Mouse (Mus musculus) stomach, postnatal 0 days (tissue): Measurements from ENCODE around the gene Npm3.

Experiments
- CTCF ChIP-seq: IDR thresholded peaks from 2 replicates; pipeline ENCODE4 v1.5.1; 2016; ENCODE audit warnings: antibody characterized with exemption, low read depth, mild to moderate bottlenecking, moderate library complexity
- EP300 ChIP-seq: optimal IDR thresholded peaks from 2 replicates; pipeline ENCODE3; 2016; ENCODE audit warnings: antibody characterized with exemption

- TF ChIP-seq CTCF (no peak), EP300 (no peak)
Observed at GRCm38 (mm10) chr19:45783933-45784576, 34.7 kb upstream of the Npm3 start.
